Mouse (Mus musculus) neutrophil, adult 83 days (primary cell): Measurements from ENCODE around the gene Gm21921. TPM values are rescaled to one million over a fixed set of nuclear protein-coding genes. Genes with fewer than 3 reads are reported as not detected.

Experiments used
- total RNA-seq, 2 experiments: library from RNA; stranded (reverse); gene quantifications; one replicate each; pipeline ENCODE4 v1.2.4; 2023

Gene Gm21921
- not detected for total RNA-seq

GRCm38 (mm10) chrY:24796143-24796542 lies at the start of gene Gm21921:
Gene Gm21921 (minus strand): TSS chrY:24796243.

